Mouse (Mus musculus) forebrain, embryonic 16.5 days (tissue): ENCODE measurements at regions not wholly inside any gene's neighbourhood (a gene's known extent, or its start where the extent isn't known, plus 50 kb on each side); places are given as distances from the start of the nearest gene placed in this dataset.

Experiments
- ATAC-seq: fragments of 200-750 bp; cut with Nextera tagmentation; 2 replicates; pipeline ENCODE4 v1.8.0; 2017; ENCODE audit warnings: mild to moderate bottlenecking, moderate library complexity
- H3K27ac ChIP-seq: fragments of 300-500 bp; sonication (generic); 2 replicates; pipeline ENCODE4 v1.5.1; 2014; ENCODE audit warnings: low read length, control low read depth
- H3K27me3 ChIP-seq: fragments of 300-500 bp; sonication (generic); replicated peaks from 2 replicates; pipeline ENCODE4 v1.6.1; 2014; ENCODE audit warnings: low read length; ENCODE audit not compliant: control insufficient read depth, insufficient read depth
- H3K36me3 ChIP-seq: fragments of 300-500 bp; sonication (generic); 2 replicates; pipeline ENCODE4 v1.6.1; 2014; ENCODE audit not compliant: control insufficient read depth, insufficient read depth
- H3K4me1 ChIP-seq: fragments of 300-500 bp; sonication (generic); replicated peaks from 2 replicates; pipeline ENCODE4 v1.6.1; 2014; ENCODE audit warnings: low read length; ENCODE audit not compliant: control insufficient read depth, insufficient read depth
- H3K4me2 ChIP-seq: fragments of 300-500 bp; sonication (generic); 2 replicates; pipeline ENCODE4 v1.6.1; 2014; ENCODE audit warnings: mild to moderate bottlenecking, low read length, control low read depth
- H3K4me3 ChIP-seq: fragments of 300-500 bp; sonication (generic); replicated peaks from 2 replicates; pipeline ENCODE4 v1.5.1; 2014; ENCODE audit warnings: mild to moderate bottlenecking, low read length, control low read depth
- H3K9ac ChIP-seq: fragments of 300-500 bp; sonication (generic); replicated peaks from 2 replicates; pipeline ENCODE4 v1.6.1; 2014; ENCODE audit warnings: low read depth, low read length, control low read depth
- H3K9me3 ChIP-seq: fragments of 300-500 bp; sonication (generic); 2 replicates; pipeline ENCODE4 v1.6.1; 2016; ENCODE audit warnings: low read length; ENCODE audit not compliant: control insufficient read depth
- WGBS: fragments of 180-500 bp; shearing (Covaris S2); extraction: QIAGEN DNeasy Blood & Tissue Kit; methylation state at CpG from one replicate; pipeline ENCODE4 v1.1.7; 2014; 5-methylcytosine and 5-hydroxymethylcytosine counted together

DNA sequence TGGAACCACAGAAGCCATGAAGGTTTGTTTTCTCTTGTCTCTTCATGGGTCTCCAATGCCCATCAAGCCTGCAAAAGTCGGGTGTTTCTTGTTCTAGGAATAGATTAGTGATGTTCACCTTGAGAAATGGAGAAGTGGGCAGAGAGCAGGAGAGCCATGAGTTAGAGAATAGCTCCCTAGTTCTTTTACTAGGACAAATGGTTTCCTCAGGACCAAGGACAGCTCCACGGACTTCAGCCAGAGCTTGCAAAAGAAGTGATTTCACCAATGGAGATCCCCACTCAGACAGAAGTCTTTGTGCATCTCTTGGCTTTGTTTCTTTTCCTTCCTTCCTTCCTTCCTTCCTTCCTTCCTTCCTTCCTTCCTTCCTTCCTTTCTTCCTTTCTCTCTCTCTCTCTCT, 166.3 kb upstream of the 1700012A03Rik start:
- H3K4me2 ChIP-seq = no peak overlapping the region
- no peaks in the 10 kb centered on the region for H3K9me3 ChIP-seq
- H3K27me3 ChIP-seq = no peaks in the 10 kb centered on the region
- H3K4me1 ChIP-seq = peaks cover 3% of the 10 kb centered on the region
- no peak for ATAC-seq
- no peaks in the 10 kb centered on the region for H3K36me3 ChIP-seq
- H3K27ac ChIP-seq = no peak overlapping the region
- H3K4me3 ChIP-seq = no peak overlapping the region
- no peak overlapping the region for H3K9ac ChIP-seq
- WGBS = 13% methylated on average over 2 of the region's 2 CpGs

- no peak overlapping the region for H3K4me3 ChIP-seq
- H3K4me1 ChIP-seq = no peaks in the 10 kb centered on the region
- H3K9ac ChIP-seq = no peak overlapping the region
- no peak overlapping the region for H3K4me2 ChIP-seq
- H3K27me3 ChIP-seq = no peaks in the 10 kb centered on the region
- H3K27ac ChIP-seq = no peak overlapping the region
- 89% methylated on average over 6 of the region's 6 CpGs for WGBS
- no peaks in the 10 kb centered on the region for H3K9me3 ChIP-seq
- no peaks in the 10 kb centered on the region for H3K36me3 ChIP-seq
- ATAC-seq = no peak
Observed at GRCm38 (mm10) chr6:31874616-31875015, 175.4 kb upstream of the 1700012A03Rik start.

DNA sequence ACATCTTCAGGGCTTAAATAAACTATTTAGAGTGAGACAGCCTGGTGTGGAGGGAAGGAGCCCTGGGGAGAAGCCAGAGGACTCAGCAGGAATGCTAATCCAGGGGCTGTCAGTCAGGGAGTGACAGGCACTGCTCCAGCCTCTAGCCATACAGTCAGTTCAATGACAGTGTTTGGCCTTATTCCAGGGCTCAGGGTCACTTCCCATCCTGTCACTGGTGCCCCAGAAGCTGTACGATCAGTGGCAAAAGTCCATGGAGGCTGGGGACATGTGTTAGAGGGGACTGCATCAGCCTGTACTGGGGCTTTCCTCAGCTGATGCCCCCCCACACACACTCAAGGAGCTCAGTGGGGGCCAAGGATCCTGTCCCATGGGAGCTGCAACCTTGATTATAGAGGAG, 176.1 kb upstream of the 1700012A03Rik start:
- no peak overlapping the region for H3K4me3 ChIP-seq
- no peak overlapping the region for H3K27ac ChIP-seq
- no peak overlapping the region for H3K9ac ChIP-seq
- no peak overlapping the region for H3K4me2 ChIP-seq
- no peaks in the 10 kb centered on the region for H3K4me1 ChIP-seq
- H3K27me3 ChIP-seq = no peaks in the 10 kb centered on the region
- no peak for ATAC-seq
- no peaks in the 10 kb centered on the region for H3K36me3 ChIP-seq
- WGBS = 33% methylated on average over 1 of the region's 1 CpGs
- H3K9me3 ChIP-seq = no peaks in the 10 kb centered on the region

DNA sequence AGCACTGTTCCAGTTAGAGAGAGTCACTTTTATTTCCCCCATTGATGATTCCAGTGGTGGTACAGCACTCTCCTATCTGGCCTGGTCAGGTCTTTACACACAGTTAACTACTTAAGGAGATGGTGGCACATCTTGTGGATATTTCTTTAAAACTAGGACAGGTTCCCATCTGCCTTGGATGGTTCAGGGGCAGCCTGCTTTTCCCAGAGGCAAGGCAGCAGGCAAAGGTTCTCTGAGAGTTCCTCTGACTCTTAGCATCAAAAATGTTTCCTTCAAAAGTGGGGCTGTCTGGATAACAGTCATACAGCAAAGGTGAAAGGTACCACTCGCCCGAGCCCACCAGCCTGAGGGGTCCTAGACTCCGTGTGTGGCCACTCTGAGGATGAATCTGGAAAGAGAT, 178.3 kb upstream of the 1700012A03Rik start:
- ATAC-seq = no peak
- Histone ChIP-seq H3K4me3 (no peak overlapping the region), H3K4me1 (no peaks in the 10 kb centered on the region), H3K9me3 (no peaks in the 10 kb centered on the region), H3K27ac (no peak overlapping the region), H3K9ac (no peak overlapping the region), H3K4me2 (no peak overlapping the region), H3K36me3 (no peaks in the 10 kb centered on the region), H3K27me3 (no peaks in the 10 kb centered on the region)
- WGBS = 91% methylated on average over 3 of the region's 3 CpGs

GRCm38 (mm10) chr6:31861996-31862395, 188.1 kb upstream of the 1700012A03Rik start:
- H3K27me3 ChIP-seq = no peaks in the 10 kb centered on the region
- H3K9ac ChIP-seq = 0 out of 2 replicates have a peak overlapping the region, but pooled peaks have one; percentile 13
- peaks cover 4% of the 10 kb centered on the region; the same call in 1 of the 2 replicates for H3K4me1 ChIP-seq
- ATAC-seq = no peak
- H3K9me3 ChIP-seq = no peaks in the 10 kb centered on the region
- no peaks in the 10 kb centered on the region for H3K36me3 ChIP-seq
- no peak overlapping the region for H3K4me3 ChIP-seq
- no peak overlapping the region; the same call in 1 of the 2 replicates for H3K4me2 ChIP-seq
- H3K27ac ChIP-seq = no peak overlapping the region
- 44% methylated on average over 7 of the region's 7 CpGs for WGBS

DNA sequence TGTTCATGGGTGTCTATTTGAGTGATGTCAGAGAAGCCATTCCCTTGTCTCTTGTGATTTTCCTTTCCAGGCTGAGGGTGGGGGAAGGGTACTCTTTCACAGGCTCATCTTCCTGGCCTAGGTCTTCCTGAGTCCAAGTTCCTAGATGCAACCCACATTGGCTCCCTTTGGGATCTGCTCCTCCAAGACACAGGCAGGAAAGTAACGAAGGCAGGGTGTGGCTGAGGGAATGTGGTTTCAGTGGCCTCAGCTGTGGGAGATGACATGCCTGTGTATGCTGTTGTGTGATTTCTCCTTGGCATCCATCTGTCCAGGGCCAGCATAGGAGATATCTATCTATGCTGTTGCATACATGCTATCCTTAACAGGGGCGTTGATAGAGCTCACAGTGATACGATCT, 190.4 kb upstream of the 1700012A03Rik start:
- no peak overlapping the region for H3K4me3 ChIP-seq
- 90% methylated on average over 3 of the region's 3 CpGs for WGBS
- ATAC-seq = no peak

DNA sequence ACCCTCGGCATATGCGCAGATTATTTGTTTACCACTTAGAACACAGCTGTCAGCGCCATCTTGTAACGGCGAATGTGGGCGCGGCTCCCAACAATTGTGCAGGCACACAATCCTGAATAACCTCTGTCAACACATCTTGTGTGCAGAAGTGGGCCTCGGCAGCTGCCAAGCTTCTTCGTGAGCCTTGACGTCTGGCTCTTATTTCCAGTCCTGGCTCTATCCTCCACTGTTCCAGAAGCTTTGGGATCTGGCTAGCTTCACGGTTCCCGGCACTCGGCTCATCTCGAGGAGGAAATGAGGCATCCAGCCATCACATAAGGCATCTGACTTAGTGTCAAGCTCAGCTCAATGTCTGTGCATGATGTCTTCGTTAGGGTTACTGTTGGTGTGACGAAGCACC, 195.8 kb upstream of the 1700012A03Rik start:
- Histone ChIP-seq H3K4me2 (no peak overlapping the region), H3K36me3 (no peaks in the 10 kb centered on the region), H3K9me3 (no peaks in the 10 kb centered on the region), H3K27me3 (no peaks in the 10 kb centered on the region), H3K4me1 (no peaks in the 10 kb centered on the region), H3K9ac (no peak overlapping the region), H3K27ac (no peak overlapping the region), H3K4me3 (no peak overlapping the region)
- ATAC-seq = no peak
- WGBS = 91% methylated on average over 14 of the region's 16 CpGs

More for the DNA sequence above, 190.4 kb upstream of the 1700012A03Rik start:
- Histone ChIP-seq H3K9me3 (no peaks in the 10 kb centered on the region), H3K9ac (no peak overlapping the region), H3K36me3 (no peaks in the 10 kb centered on the region), H3K27me3 (no peaks in the 10 kb centered on the region), H3K27ac (no peak overlapping the region), H3K4me2 (no peak overlapping the region), H3K4me1 (peaks cover 4% of the 10 kb centered on the region; the same call in 1 of the 2 replicates)

DNA sequence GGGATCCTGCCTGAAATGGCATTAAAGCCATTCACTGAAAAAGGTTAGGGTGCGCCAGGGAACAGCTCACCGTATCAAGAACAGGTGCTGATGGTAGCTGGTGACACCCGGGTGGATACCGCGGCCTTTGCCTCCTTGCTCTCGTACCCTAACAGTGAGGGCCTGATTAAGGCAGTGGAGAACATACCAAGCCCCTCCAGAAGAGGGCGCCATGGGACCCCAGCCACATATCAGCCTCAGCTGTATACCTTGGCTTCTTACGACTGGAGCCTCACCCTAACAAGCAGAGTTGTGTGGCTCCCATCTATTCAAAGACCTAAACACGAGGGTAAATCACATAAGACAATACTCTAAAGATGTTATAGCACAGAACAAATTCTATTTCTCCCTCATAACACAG, 203.7 kb upstream of the 1700012A03Rik start:
- ATAC-seq = no peak
- Histone ChIP-seq H3K9me3 (no peaks in the 10 kb centered on the region), H3K36me3 (no peaks in the 10 kb centered on the region), H3K27me3 (no peaks in the 10 kb centered on the region), H3K9ac (no peak overlapping the region), H3K4me2 (no peak overlapping the region), H3K27ac (no peak overlapping the region), H3K4me1 (no peaks in the 10 kb centered on the region), H3K4me3 (no peak overlapping the region)
- 89% methylated on average over 9 of the region's 9 CpGs for WGBS

- Histone ChIP-seq H3K4me1 (no peaks in the 10 kb centered on the region), H3K36me3 (no peaks in the 10 kb centered on the region), H3K27me3 (no peaks in the 10 kb centered on the region), H3K4me2 (no peak overlapping the region), H3K27ac (no peak overlapping the region), H3K4me3 (no peak overlapping the region), H3K9me3 (no peaks in the 10 kb centered on the region), H3K9ac (no peak overlapping the region)
- ATAC-seq = no peak
- WGBS = 91% methylated on average over 5 of the region's 5 CpGs
Observed at GRCm38 (mm10) chr6:31845671-31846070, 204.4 kb upstream of the 1700012A03Rik start.

GRCm38 (mm10) chr6:31840621-31841020, 209.4 kb upstream of the 1700012A03Rik start:
- H3K4me1 ChIP-seq = no peaks in the 10 kb centered on the region
- WGBS = 94% methylated on average over 4 of the region's 4 CpGs

More at GRCm38 (mm10) chr6:31840621-31841020, 209.4 kb upstream of the 1700012A03Rik start:
- Histone ChIP-seq H3K27me3 (no peaks in the 10 kb centered on the region), H3K27ac (no peak overlapping the region), H3K9ac (no peak overlapping the region), H3K4me3 (no peak overlapping the region), H3K36me3 (no peaks in the 10 kb centered on the region), H3K9me3 (peaks cover 7% of the 10 kb centered on the region; the same call in 1 of the 2 replicates), H3K4me2 (no peak overlapping the region)
- ATAC-seq = no peak
